Mouse (Mus musculus) CH12.LX (cell line): ENCODE results near the gene Aif1l. TPM values are rescaled to one million over a fixed set of nuclear protein-coding genes. Genes with fewer than 3 reads are reported as not detected.
A peak's percentile ranks its signal among the peaks of the same experiment; 100 is the strongest.

Experiments used
- DNase-seq: peaks from one replicate; pipeline ENCODE4 v3.0.0-alpha.2; 2013; ENCODE audit errors: extremely low read depth
- H3K27ac ChIP-seq: 2 replicates; pipeline ENCODE4 v1.5.1; 2012; ENCODE audit warnings: low read depth, mild to moderate bottlenecking, control low read depth, moderate library complexity; ENCODE audit not compliant: insufficient read depth
- H3K27me3 ChIP-seq: replicated peaks from 2 replicates; pipeline ENCODE3; 2012; ENCODE audit warnings: inconsistent platforms
- H3K36me3 ChIP-seq, 2 experiments: replicated peaks in 1 of 2; 2 replicates each; pipeline versions ENCODE3 to v1.6.1; 2012; ENCODE audit warnings: inconsistent platforms in 1 of 2, low read length in 1 of 2, mild to moderate bottlenecking in 1 of 2, mixed read lengths in 1 of 2, moderate library complexity in 1 of 2; ENCODE audit not compliant: control insufficient read depth in 1 of 2, insufficient read depth in 1 of 2
- H3K4me1 ChIP-seq, 2 experiments: 2 replicates each; pipeline ENCODE4 v1.6.1; 2012; ENCODE audit warnings: inconsistent platforms in 1 of 2, moderate library complexity in 1 of 2; ENCODE audit not compliant: insufficient read depth in 2 of 2, control insufficient read depth in 1 of 2
- H3K4me2 ChIP-seq: 2 replicates; pipeline ENCODE4 v1.6.1; 2012; ENCODE audit warnings: low read depth, mild to moderate bottlenecking, control low read depth; ENCODE audit not compliant: poor library complexity, insufficient read depth, severe bottlenecking
- H3K4me3 ChIP-seq, 3 experiments: fragments of 150-350 bp in 1 of 3; sonication (generic) in 1 of 3; replicated peaks in 1 of 3; 2 replicates each; pipeline versions ENCODE3 to v1.5.1; 2011 to 2012; ENCODE audit warnings: low read depth in 2 of 3, low read length in 2 of 3, mild to moderate bottlenecking in 2 of 3, moderate library complexity in 2 of 3, control low read depth in 1 of 3, improper control_type of control experiment in 1 of 3, inconsistent platforms in 1 of 3, mixed read lengths in 1 of 3; ENCODE audit not compliant: poor library complexity in 1 of 3
- H3K79me2 ChIP-seq: replicated peaks from 2 replicates; pipeline ENCODE4 v1.6.1; 2012; ENCODE audit warnings: mild to moderate bottlenecking, moderate library complexity; ENCODE audit not compliant: control insufficient read depth, poor library complexity, insufficient read depth, severe bottlenecking; ENCODE audit errors: extremely low read depth
- H3K9ac ChIP-seq: 2 replicates; pipeline ENCODE4 v1.6.1; 2012; ENCODE audit warnings: low read depth, mild to moderate bottlenecking, control low read depth, moderate library complexity; ENCODE audit not compliant: insufficient read depth
- H3K9me3 ChIP-seq: replicated peaks from 2 replicates; pipeline ENCODE3; 2012; ENCODE audit warnings: low read length, inconsistent platforms, mixed read lengths
- CHD1 ChIP-seq: IDR thresholded peaks from 2 replicates; pipeline ENCODE4 v1.6.1; 2012; ENCODE audit warnings: low read depth, low read length, improper control_type of control experiment, inconsistent platforms
- CTCF ChIP-seq, 2 experiments: IDR thresholded peaks in 1 of 2; conservative IDR thresholded peaks in 1 of 2; 2 replicates each; pipeline ENCODE4 v1.5.1; 2011 to 2012; ENCODE audit warnings: low read depth in 2 of 2, low read length in 2 of 2, improper control_type of control experiment in 1 of 2, inconsistent platforms in 1 of 2, mild to moderate bottlenecking in 1 of 2, moderate library complexity in 1 of 2
- ETS1 ChIP-seq: conservative IDR thresholded peaks from 2 replicates; pipeline ENCODE4 v1.6.1; 2012; ENCODE audit warnings: low read depth, mild to moderate bottlenecking, inconsistent platforms, low read length, improper control_type of control experiment, moderate library complexity
- MAX ChIP-seq: IDR thresholded peaks from 2 replicates; pipeline ENCODE4 v1.6.1; 2011; ENCODE audit warnings: low read length, improper control_type of control experiment
- POLR2A ChIP-seq: IDR thresholded peaks from 2 replicates; pipeline ENCODE4 v1.6.1; 2011; ENCODE audit warnings: low read depth, mild to moderate bottlenecking, improper control_type of control experiment, low read length
- USF1 ChIP-seq: IDR thresholded peaks from 2 replicates; pipeline ENCODE4 v1.6.1; 2014; ENCODE audit warnings: low read depth, mild to moderate bottlenecking, inconsistent platforms, low read length, improper control_type of control experiment
- ZKSCAN1 ChIP-seq: IDR thresholded peaks from 2 replicates; pipeline ENCODE4 v1.6.1; 2012; ENCODE audit warnings: low read depth, inconsistent platforms, low read length, improper control_type of control experiment, borderline replicate concordance
- ZNF384 ChIP-seq: IDR thresholded peaks from 2 replicates; pipeline ENCODE4 v1.6.1; 2012; ENCODE audit warnings: low read depth, low read length, improper control_type of control experiment, inconsistent platforms
- dilution Hi-C: fragments of 300-500 bp; cut with MboI; formaldehyde crosslinking; loops from 2 replicates; pipeline ENCODE4 v1.14.3; 2020; ENCODE audit warnings: low sequenced_read_pairs; ENCODE audit not compliant: extremely low pct_unique_long_range_greater_than_20kb, extremely low pct_ligation_motif_present
- in situ Hi-C: fragments of 300-500 bp; cut with MboI; formaldehyde crosslinking; loops from 3 replicates; pipeline ENCODE4 v1.14.3; 2019; ENCODE audit warnings: low sequenced_read_pairs, low pct_ligation_motif_present, low pct_unique_long_range_greater_than_20kb, mixed read lengths
- polyA plus RNA-seq: library from polyadenylated mRNA; unstranded; fragments of >175 nt; gene quantifications from 2 replicates; pipeline ENCODE4 v1.2.1, GENCODE M21; 2012; ENCODE audit warnings: low read depth; ENCODE audit not compliant: insufficient read length
- total RNA-seq, 2 experiments: library from RNA; depleted of rRNA; stranded (reverse); fragments of 300-350 nt in 1 of 2; fragments of >200 nt in 1 of 2; gene quantifications; 2 replicates each; pipeline ENCODE4 v1.2.3; 2012 to 2014

The Aif1l gene
- total and polyA plus RNA-seq, 3 experiments, result 0.11 to 0.81 TPM; not detected in 1

GRCm38 (mm10) chr2:31901659-31902362 is 48.1 kb upstream of the Aif1l start:
- peaks cover 40% of the 10 kb centered on the region for H3K27me3 ChIP-seq
- H3K36me3 ChIP-seq, result no peaks in the 10 kb centered on the region
- no peak overlapping the region for H3K4me2 ChIP-seq
- TF ChIP-seq POLR2A (no peak), ETS1 (no peak), ZKSCAN1 (no peak)
- H3K4me1 ChIP-seq, result peaks cover 5 to 11% of the 10 kb centered on the region in 2 experiments; a peak in 3 of 4 replicates
- H3K9me3 ChIP-seq, result no peaks in the 10 kb centered on the region
- no peak overlapping the region for H3K4me3 ChIP-seq
- peak; percentile 14 for DNase-seq
- H3K79me2 ChIP-seq, result no peaks in the 10 kb centered on the region
- no peak overlapping the region for H3K27ac ChIP-seq
- dilution Hi-C loops (no loop called here), in situ Hi-C loops (no loop called here)
- H3K9ac ChIP-seq, result no peak overlapping the region

GRCm38 (mm10) chr2:31904089-31904488 is 45.9 kb upstream of the Aif1l start:
- Histone ChIP-seq H3K4me1 (peaks cover 7 to 11% of the 10 kb centered on the region in 2 experiments; a peak in 3 of 4 replicates), H3K9ac (no peak overlapping the region), H3K27ac (no peak overlapping the region), H3K79me2 (no peaks in the 10 kb centered on the region), H3K4me3 (no peak overlapping the region), H3K4me2 (no peak overlapping the region)
- DNase-seq, result no peak
- dilution Hi-C loops, result no loop called here
- in situ Hi-C loops, result no loop called here
- no peak for TF ChIP-seq CHD1
- TF ChIP-seq ZNF384, result no peak
- no peak for TF ChIP-seq MAX
- TF ChIP-seq USF1, result no peak
- TF ChIP-seq, all 38 proteins: peak for 0
- no peaks in the 10 kb centered on the region for H3K9me3 ChIP-seq
- H3K27me3 ChIP-seq, result peaks cover 48% of the 10 kb centered on the region
- H3K36me3 ChIP-seq, result no peaks in the 10 kb centered on the region

GRCm38 (mm10) chr2:31904622-31905021 is 45.3 kb upstream of the Aif1l start:
- in situ Hi-C loops (no loop called here), dilution Hi-C loops (no loop called here)
- Histone ChIP-seq H3K79me2 (no peaks in the 10 kb centered on the region), H3K4me2 (no peak overlapping the region), H3K9me3 (no peaks in the 10 kb centered on the region), H3K27me3 (peaks cover 47% of the 10 kb centered on the region), H3K27ac (no peak overlapping the region), H3K4me3 (no peak overlapping the region), H3K9ac (no peak overlapping the region), H3K4me1 (peaks cover 7 to 11% of the 10 kb centered on the region in 2 experiments; a peak in 3 of 4 replicates), H3K36me3 (no peaks in the 10 kb centered on the region)
- DNase-seq, result no peak
- TF ChIP-seq CTCF (conservative IDR thresholded peaks at IDR 0.05 in 1 of 2, IDR thresholded peaks at IDR 0.05 in 1 of 2; ENCODE audit: low read depth in 2 of 2, low read length in 2 of 2) (peak in 1 of 2 experiments; percentile 24; a peak in 1 of 4 replicates), USF1 (no peak)
